Mouse (Mus musculus): ENCODE measurements at regions not wholly inside any gene's neighbourhood (a gene's known extent, or its start where the extent isn't known, plus 50 kb on each side); places are given as distances from the start of the nearest gene placed in this dataset.
A peak's percentile ranks its signal among the peaks of the same experiment; 100 is the strongest.
"Not testable (repeated sequence)": the region's sequence is repeated elsewhere in the genome, so short reads cannot be mapped to it uniquely, and the experiment has no call there.

- DNase-seq = no peak
These were observed 234.8 kb upstream of the Adarb2 start for GRCm38 (mm10) chr13:7967886-7968285.

DNA sequence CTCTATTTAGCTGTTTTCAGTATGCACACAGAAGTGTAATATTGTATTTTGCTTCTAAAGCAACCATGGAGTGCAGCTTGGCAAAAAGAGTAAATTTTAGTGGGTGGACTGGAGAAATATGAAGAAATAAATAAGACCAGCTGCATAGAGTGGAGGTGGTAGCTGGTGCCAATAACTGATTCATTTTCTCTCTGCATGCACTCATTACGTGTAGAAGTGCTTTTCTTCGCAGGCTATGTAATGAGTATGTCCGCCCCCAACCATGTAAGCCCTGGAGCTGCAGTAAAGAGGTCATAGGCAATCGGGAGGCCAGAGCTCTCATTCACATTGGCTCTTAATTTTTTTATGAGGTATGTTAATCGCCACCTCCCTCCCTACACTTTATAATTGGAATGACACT lies 208.5 kb upstream of the Adarb2 start:
- DNase-seq = no peak

DNA sequence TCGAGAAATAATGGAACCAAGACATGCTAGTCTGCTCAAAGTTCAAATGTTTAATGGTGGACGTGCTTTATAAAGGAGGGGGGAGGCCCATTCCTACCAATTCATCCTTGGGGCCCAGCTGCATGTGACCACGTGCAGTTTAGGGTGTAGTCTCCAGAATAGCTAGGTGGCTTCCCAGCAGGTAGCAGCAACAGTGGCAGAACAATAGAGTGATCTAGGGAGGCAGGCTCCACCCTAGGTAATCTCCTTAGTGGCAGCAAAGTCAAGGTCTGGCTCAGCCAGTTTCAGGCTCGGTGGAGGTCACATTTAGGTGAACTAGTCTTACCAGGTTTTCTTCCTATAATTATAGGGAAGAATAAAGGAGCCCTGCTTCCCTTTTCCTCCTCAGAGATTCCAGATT lies 172.6 kb upstream of the Adarb2 start:
- DNase-seq = not testable (repeated sequence)

GRCm38 (mm10) chr13:8050930-8051495 lies 151.7 kb upstream of the Adarb2 start:
- no peak for DNase-seq

DNA sequence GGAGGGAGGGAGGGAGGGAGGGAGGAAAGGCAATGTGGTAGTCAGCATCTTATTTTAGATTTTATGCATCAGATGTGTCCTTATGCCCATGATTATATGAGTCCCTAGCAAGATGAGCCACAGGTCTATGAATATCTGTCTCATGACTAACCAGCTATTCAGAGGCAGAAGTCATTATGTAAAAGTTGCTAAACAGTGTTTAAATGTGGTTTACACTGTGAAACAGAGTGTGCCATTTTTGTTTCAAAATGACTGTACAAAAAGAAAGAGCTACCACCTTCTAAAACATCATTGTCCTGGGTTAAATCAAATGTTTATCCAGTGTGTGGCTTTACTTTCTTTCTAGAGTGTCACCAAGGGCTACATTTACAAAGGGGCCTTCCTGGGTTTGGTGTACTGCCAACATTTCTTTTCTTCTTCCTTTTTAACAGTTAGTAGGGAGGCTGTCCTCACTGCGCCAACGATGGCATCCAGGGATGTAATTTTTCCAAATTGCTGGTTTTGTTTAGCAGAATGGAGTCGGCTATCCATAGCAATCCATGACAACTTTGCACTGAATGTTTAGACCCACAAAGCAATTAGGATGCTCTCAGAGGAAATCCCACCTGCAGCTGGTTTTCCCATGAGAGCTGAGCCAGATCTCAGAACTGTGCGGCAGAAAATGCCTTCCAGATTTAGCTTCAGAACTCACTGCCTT lies 146.4 kb upstream of the Adarb2 start:
- no peak for DNase-seq

DNA sequence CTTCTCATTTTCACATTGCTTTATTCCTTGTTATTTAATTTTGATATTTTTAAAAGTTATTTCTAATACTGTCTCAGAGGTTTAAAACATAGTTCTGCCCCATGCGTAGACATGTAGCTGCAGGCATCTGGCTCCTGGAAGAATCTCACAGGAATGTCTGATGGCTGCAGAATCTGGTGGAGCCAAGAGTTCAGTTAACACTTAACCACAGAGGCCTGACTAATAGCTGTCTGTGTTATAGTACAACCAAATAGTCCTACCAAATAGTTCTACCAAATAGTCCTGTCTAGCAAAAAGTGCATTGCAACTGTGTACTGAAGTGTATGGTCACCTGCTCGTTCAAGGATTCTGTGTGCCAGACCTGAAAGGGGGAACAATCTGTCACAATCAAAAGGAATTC lies 115.5 kb upstream of the Adarb2 start:
- no peak for DNase-seq

DNA sequence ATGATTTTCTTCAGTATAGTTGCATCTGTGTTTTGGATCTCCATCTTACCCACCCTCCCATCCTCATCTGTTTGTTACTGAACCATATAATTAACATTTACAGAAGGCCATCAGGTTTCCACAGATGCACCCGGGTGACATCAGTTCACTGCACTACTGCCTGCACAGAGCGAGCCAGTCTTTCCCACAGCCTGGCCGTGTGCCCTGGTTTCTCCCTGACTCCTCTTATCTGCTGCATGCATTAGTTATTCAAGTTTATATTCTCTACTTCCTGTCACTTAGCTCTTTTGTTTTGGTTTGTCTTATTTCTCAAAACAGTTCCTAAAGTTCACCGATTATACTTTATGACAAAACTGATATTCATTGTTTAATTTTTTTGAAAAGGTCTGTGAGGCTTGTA lies 113.1 kb upstream of the Adarb2 start:
- peak; percentile 1 for DNase-seq

DNA sequence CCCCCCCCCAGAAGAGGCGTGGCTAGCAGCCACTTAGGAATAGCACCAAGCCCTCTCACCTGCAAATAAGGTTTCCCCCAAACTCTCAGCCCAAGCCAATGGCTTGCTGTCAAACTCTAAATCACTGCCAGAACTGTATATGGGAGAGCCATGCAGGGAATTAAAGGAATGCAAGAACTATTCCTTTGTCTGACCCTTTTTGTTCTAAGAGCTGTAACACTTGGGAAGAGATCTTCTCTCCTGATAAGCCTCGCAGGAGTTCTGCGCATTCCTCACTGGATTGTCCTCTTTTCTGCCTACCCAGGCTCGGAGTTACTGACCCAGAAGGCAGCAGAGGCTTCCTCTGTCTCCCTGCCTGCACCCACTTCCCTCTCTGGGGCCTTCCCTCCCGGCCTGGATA lies 94.0 kb upstream of the Adarb2 start:
- DNase-seq = no peak

DNA sequence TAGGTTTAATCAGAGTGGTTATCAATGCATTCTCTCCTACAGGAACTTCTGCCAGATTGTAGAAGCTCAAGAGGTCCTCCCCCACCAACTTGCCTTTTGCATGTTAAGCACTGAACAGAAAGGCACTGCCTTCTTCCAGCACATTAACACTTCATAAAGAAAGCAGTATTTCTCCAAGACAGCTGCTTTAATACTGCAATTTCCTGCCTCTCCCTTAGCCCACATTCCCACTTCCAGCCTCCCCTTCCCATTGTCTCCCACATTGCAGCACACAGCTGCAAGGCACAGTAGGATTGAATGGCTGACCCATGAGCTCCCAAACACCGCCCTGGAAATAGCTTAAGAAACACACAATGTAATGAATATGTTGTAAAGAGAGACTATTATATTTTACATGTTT lies 89.7 kb upstream of the Adarb2 start:
- DNase-seq = no peak

DNA sequence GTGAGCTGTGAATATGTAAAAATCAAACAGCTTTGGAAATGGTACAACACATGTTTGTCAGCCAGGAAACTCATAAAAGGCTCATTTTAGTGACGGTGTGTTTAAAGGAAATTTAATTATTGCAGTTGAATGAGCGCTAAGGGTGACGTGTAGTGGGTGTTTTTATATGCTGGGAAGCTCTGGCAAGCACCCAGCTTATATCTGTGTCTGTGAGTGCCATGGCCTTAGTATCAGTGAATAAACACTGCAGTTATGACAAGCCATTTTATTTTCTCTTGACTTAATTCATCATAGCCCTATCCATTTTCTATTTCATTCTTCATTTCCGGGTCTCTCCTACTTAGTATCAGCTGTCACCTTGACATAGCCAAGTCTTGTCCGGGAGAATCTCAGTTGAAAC lies 83.7 kb upstream of the Adarb2 start:
- no peak for DNase-seq

- DNase-seq = no peak
These were observed 82.7 kb upstream of the Adarb2 start for GRCm38 (mm10) chr13:8119986-8120385.

GRCm38 (mm10) chr13:8134764-8135163 lies 67.9 kb upstream of the Adarb2 start:
- DNase-seq = no peak

DNA sequence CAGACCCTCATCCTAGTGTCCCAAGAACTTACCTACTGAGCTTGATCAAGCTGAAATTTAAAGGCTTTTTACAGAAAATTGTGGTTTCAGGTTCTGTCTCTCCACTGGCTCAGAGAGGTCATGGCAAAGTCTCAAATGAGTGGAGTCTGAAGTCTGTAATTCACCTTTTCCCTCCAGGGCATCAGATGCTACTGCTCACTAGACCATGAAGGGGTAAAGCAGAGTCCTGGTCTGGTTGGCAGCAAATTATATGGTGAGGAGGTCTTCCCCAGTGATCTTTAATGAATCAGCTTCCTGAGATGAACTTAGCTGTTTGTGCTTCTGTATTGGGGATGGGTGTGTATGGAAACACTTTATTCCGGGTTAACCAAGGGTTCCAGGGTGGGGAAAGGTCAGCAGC lies 63.3 kb upstream of the Adarb2 start:
- DNase-seq = no peak

DNA sequence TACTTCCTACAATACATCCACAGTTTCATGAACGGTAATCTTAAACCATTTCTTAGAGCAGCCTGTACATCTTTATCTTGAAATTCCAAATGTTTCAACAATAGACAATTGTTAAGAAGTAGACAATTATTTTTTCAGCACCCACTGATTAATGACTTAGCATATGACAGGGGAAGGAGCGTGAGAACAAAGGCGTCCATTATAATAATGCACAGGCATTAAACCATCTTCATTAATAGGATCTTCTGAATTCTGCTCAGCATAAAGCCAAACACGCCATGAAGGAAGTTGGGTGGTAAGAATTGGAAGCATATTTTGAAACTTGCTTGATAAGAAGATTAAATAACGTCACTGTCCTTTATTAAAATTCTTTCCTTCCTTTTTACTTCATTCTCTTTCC lies 50.5 kb upstream of the Adarb2 start:
- DNase-seq = no peak
